Mouse (Mus musculus): ENCODE measurements at regions not wholly inside any gene's neighbourhood (a gene's known extent, or its start where the extent isn't known, plus 50 kb on each side); places are given as distances from the start of the nearest gene placed in this dataset.

DNA sequence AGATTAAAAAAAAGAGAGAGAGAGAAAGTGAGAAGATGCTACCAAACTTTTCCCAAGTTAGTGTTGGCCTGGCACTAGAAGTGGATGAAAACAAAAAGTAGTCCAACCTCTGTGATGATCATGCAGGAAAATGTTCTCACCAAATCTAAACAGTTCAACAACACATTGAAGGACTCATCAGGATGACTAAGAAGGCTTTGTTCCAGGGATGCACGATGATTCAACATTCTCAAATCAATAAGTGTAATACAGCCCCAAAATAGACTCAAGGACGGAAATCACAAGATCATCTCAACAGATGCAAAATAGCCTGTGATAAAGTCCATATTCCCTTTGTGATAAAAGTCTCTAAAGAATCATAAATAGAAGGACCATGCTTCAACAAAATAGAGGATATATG is 106.3 kb downstream of the Cysltr2 start:
- in situ Hi-C loops (cut with MboI; ENCODE audit: unreplicated experiment in 2 of 2), result loop anchor here in 1 of 2 experiments (5.0 kb wide), 1 partner anchor 35 kb away; no protein-coding TSS in a partner anchor

DNA sequence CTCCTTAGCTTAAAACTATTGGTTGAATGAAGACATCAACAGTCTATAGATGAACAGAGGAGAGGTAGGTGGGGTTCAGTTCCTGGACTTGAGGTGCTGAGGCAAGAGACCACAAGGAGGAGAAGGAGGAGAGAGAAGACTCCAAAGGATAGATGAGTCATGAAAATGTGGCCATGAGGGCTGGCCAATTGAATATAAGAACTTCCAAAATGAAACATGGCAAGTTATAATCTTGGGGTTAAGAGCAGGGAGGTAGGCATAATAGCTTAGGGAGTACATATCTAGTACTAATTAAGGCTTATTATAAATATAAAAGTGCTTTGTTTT is 109.9 kb downstream of the Cysltr2 start:
- in situ Hi-C loops (cut with MboI; ENCODE audit: unreplicated experiment in 2 of 2), result loop anchor here in 1 of 2 experiments (10.0 kb wide), 1 partner anchor 234 kb away; no protein-coding TSS in a partner anchor

DNA sequence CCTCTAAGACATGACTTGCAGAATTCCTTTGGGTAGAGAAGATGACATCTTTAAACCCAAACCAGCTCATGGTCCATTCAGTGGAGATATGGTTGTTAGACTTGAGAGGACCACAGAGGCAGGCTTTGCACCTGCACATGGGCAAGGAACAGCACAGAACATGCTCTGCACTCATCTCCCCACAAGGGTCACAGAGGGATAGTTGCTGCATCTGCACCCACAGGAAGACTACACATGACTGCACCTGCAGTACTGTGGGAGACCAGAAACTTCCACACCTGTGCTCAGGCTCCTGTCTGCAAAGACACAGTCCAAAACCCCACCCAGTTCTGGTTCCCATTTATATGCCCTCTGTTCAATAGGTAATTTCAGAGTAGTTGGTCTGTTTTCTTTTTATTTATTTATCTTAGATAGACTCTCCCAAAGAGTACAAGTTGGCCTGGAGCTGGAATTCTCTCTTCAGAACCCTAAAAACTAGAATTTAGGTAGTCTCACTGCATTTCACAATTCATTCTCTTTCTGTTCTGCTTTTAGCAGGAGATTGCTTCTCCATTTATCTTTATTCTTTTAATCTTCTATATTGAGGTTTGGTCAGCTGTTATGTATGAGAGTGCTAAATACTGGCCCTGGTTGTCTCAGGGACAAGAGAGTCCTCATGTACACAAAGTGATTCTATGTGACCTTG is 110.4 kb downstream of the Cysltr2 start:
- in situ Hi-C loops (cut with MboI; ENCODE audit: unreplicated experiment in 2 of 2), result loop anchor here in 1 of 2 experiments (10.0 kb wide), 1 partner anchor 234 kb away; no protein-coding TSS in a partner anchor

DNA sequence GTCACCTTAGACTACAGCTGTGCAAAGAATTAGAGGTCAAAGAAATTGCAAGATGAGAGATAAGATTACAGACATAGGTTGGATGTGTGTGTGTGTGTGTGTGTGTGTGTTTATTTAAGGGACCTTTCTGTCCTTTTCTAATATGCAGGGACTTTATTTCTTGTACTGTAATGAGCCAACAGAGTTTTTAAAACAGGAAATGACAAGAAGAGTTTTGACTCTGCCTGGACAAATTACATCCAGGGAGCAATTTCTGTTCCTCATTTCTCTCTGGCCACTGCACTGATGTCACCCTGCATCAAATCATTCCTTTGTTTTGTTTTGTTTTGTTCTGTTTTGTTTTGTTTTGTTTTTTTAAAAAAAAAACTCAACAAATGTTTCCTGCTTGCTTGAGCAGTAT is 115.3 kb downstream of the Cysltr2 start:
- in situ Hi-C loops (cut with MboI; ENCODE audit: unreplicated experiment in 2 of 2), result loop anchor here in 1 of 2 experiments (10.0 kb wide), 1 partner anchor 229 kb away; no protein-coding TSS in a partner anchor

DNA sequence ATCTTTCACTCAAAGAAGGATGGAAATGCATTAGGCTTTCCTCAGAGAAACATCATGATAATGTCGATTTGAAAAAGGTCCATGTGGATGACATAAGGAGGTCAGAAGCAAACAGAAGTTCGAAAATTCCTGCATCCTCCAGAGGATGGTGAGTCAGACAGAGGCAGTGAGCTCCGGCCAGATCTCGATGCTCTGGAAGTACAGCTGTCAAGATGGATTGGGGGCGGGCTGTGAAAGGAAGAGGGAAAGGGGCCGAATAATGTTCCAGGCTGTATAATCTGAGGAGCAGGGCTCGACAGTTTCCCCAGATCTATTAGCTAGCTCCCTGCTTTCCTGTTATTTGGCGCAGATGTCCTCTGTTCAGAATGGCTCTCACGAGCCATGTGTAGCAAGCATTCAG is 116.6 kb downstream of the Cysltr2 start:
- in situ Hi-C loops (cut with MboI; ENCODE audit: unreplicated experiment in 2 of 2), result loop anchor here in 1 of 2 experiments (10.0 kb wide), 1 partner anchor 227 kb away; no protein-coding TSS in a partner anchor

DNA sequence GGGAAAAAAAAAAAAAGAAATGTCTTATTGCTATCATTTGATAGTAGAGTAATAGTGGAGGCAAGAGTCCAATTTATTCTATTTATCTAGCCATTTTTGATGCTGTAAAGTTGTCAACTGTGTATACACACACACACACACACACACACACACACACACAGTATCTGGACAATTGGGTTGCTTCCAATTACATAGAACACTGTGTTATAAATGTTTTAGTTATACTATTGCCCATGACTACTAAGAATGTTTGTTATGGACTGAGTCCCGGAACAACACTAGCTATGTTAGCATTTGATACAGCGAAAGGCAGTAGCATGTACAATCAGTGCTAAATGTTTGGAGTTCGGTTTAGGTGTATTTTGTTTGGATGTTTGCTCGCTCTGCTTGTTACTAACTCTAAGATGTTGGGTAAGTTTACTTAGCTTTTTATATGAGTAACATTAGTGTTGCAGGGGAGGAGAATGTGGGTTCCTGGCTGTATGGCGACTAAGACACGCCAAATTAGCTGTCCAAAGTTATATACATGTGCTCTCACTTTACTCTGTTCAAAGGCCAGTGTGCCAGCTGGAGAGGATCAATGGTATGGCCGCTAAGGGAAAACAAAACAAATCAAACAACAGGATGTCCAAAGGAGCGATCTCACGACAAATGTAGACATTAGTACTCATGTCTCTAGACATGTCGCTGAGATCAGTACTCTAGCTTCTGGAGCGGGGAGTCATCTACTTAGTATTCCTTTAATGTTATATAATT is 147.6 kb downstream of the Cysltr2 start:
- in situ Hi-C loops (cut with MboI; ENCODE audit: unreplicated experiment in 2 of 2), result no loop called here

DNA sequence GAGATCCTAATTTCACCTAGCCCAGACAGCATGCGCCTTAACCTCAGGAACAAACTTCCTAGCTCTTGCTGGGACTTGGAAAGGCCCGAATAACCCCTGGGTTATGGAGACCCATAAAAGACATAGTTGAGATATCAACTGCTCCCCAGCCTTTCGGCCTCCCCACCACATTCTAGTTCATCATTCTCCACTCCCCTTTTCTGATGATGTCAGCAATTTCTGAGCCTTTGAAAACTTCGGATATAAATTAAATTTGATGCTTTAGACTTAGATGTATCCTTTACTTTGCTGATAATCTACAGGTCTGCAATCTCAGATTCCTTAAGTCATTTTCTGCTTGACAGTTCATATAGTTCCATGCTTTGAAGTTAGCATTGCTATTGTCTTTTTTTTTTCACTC is 149.3 kb downstream of the Cysltr2 start:
- in situ Hi-C loops (cut with MboI; ENCODE audit: unreplicated experiment in 2 of 2), result no loop called here

DNA sequence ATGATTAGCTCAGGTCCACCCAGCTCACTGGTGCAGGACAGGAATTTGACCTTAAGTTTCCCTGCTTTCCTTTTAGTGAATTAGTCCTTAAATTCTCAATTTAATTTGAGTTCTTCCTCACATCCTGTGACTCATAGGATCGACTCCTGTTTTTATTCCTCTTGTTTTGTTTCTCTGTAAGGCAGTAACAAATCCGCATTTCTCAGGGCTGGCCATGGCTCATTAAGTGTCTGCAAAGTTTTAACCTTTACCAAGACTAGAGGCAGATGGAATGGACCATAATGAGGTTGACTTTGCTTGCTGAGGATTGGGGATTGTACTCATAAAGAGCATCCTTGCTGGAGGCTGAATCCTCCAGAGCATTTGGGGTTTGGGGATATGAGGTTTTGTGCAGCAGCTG is 156.6 kb downstream of the Cysltr2 start:
- in situ Hi-C loops (cut with MboI; ENCODE audit: unreplicated experiment in 2 of 2), result no loop called here

DNA sequence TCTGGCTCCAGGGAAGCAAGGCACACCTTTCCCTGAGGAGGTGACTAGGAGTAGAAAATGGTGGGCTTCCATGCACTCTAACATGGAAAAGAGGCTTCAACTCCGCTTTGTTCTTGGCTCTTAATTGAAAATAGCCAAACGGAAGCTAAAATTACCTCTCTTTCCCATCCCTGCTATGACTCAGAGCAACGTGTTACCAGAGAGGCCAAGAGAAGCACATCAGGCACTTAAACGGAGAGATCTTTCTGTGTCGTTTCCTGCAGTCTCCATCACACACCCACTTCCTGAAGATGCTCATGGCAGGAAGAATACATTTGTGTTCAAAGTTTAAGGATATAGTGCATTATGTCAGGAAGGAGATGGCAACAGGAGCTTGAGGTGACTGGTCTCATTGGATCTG is 159.3 kb downstream of the Cysltr2 start:
- in situ Hi-C loops (cut with MboI; ENCODE audit: unreplicated experiment in 2 of 2), result no loop called here

DNA sequence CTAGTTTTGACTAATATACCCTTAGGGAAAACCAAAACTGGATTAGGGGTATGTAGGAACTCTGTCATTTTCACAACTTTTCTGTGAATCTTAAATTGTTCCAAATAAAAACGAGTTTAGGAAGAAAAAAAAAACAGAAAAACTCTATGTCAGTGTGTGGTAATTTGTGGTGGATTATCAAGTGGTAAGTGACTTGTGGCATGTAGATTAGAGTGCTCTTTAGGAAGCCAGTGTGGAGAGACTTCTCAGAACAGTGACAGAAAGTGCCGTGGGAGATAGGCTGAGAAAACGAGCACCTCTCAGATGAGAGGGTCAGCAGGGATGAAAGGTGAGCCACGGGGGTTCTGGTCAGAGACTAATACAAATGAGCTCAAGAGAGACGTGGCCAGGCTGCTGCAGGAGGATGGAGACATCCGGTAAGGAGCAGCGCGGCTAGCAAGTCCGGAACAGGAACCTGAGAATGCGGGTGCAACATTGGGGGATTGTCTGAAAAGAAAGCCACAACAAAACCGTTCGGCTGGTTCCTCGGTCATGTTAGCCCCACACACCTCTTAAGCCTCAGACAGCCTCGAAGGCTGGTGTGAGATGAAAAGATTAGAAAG is 161.3 kb downstream of the Cysltr2 start:
- in situ Hi-C loops (cut with MboI; ENCODE audit: unreplicated experiment in 2 of 2), result no loop called here

DNA sequence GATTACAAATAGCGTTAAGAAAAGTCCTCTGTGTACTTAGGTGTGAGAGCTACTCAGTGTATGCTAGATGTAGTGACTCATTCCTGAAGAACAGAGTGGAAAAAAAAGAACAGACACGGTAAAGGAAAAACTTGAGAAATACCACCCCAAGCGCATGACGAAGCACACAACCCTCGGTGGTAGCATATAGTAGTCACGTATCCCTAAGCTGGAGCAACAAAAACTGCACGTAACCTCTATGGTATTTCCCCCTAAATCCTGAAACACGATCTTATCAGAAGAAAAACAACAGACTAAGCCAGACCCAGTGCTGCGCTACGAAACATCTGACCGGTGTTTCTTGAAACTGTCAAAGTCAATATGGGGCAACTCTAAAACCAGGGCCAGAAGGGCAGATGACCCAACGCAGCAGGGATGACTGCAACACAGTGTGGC is 162.0 kb downstream of the Cysltr2 start:
- in situ Hi-C loops (cut with MboI; ENCODE audit: unreplicated experiment in 2 of 2), result no loop called here

DNA sequence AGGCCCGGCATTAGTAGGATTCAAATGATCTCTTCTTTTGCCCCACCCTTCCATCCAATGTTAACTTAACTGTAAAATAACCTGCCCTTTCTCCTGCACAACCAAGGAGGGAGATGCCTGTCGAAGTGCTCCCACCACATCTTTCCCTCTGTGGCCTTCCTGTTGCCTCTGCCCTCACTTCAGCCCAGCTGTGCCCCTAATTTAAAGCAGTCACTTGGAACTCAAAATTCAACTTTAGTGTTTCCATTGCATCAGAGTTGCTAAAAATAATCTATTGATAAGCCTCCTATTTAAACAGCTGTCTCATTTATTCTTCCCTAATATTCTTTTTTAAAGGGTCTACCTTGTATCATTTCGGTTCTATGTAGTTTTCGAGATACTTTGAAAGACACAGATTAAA is 163.1 kb downstream of the Cysltr2 start:
- in situ Hi-C loops (cut with MboI; ENCODE audit: unreplicated experiment in 2 of 2), result no loop called here

DNA sequence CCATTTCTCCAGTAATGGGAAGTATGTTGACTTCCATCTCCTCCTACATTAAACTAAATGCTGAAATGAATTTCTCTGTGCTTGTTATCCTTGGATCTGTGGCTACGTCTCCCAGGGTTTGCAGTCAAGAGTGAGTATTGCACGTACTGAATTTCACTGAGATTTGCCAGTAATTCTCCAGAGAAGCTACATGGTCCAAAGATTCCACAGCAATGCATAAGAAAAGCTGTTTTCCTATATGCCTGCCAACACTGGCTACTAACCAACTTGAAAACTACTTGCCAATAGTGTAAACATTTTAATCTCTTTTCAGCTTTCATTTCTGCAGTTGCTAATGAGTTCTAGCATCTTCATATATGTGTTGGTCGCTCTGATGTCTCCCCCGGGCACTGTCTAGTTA is 164.4 kb downstream of the Cysltr2 start:
- in situ Hi-C loops (cut with MboI; ENCODE audit: unreplicated experiment in 2 of 2), result loop anchor here in 1 of 2 experiments (5.0 kb wide), 1 partner anchor 93 kb away; no protein-coding TSS in a partner anchor

DNA sequence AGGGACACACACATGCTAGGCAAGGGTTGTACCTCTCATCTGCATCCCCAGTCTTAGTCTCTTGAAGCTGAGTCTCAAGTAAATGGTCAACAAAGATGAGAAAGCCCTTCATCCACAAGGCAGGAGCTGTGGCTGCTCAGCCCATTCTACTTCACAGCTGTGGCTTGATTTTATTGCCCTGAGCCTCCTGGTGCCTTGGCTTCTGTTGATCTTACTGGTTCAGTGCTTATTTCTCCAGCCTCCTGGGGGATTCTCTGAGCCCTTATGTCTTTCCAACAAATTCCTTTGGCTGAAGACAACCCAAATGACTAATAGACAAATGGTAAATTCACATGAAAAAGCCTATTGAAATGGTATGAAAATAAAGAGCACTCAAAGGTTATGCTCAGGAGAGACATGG is 167.3 kb upstream of the Fndc3a start:
- in situ Hi-C loops (cut with MboI; ENCODE audit: unreplicated experiment in 2 of 2), result no loop called here

DNA sequence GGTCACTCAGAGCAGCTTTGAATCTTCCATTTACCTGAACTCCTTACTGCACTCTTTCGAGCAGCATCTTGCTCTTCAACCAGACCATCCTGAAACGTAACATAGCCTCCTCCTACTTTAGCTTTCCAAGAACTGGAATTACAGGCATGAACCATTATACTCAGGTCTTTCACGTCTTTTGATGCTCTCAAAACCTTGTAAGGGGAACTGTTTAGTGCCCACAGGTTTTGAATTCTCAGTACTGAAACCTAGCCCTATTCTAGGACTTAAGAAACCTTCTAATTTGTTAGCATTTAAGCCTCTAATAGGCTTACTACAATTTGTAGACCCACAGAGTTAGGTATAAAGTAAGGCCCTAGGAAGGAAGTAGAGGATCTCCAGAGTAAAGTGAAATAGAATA is 163.7 kb upstream of the Fndc3a start:
- in situ Hi-C loops (cut with MboI; ENCODE audit: unreplicated experiment in 2 of 2), result no loop called here

DNA sequence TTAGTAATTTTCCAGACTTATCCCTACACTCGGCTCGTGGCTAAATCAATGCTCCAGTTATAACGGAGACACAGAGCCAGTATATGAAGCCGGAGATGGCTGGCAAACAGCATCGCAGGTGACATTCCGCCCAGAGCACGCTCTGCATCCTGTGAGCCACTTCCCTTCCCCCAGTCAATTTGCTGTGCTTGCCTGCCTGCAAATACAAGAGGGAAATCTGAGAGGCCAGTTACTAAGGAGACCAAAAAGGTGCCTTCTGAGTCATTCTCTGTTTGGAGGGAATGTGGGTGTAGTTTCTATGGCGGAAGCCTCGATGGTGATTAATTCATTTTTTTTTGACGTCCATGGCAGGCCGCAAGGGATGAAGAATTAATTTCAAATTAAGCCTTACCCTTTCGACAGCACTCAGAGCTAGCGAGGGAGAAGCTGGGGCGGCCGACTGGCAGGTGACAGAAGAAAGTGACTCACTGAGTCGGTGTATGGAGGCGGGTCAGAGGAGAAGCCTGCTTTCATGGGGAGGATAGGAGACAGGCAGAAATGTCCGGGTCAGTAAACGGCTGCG is 159.5 kb upstream of the Fndc3a start:
- in situ Hi-C loops (cut with MboI; ENCODE audit: unreplicated experiment in 2 of 2), result loop anchor here in 1 of 2 experiments (10.0 kb wide), 1 partner anchor 164 kb away; no protein-coding TSS in a partner anchor

DNA sequence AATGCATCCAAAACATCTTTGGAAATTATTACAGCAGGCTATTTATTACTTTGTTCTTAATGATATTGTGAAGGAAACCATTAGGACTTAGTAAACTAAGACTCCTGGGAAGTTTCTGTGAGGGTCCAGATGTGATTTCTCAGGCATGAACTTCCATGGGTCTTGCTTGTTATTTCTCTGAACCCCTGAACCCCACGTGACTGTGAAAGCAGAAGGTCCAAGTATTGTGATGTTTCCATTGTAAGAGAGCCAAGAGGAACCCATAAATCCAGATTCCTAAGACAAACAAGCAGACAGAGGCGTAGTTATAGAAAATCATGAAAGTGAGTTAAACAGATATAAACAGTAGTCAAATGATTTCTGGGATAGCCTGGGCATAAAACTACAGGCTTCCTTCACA is 157.1 kb upstream of the Fndc3a start:
- in situ Hi-C loops (cut with MboI; ENCODE audit: unreplicated experiment in 2 of 2), result loop anchor here in 1 of 2 experiments (10.0 kb wide), 1 partner anchor 162 kb away; no protein-coding TSS in a partner anchor

DNA sequence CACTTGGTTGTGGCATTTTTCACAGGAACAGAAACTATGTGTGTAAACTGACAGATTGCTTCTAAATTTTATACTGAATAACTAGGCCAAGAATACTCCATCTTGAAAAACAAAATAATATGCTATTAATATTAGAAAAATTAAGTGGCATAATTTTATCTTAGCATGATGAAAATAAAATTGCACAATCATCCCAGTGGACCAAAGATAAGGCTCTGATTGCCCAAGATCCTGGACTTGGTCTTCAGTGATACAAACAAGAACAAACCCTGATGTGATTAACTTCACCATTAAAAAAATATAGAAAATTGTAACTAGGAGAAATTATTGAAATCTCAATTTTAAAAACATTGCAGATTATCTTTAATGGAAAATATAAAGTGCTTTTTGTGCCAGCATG is 155.7 kb upstream of the Fndc3a start:
- in situ Hi-C loops (cut with MboI; ENCODE audit: unreplicated experiment in 2 of 2), result loop anchor here in 1 of 2 experiments (10.0 kb wide), 1 partner anchor 161 kb away; no protein-coding TSS in a partner anchor

DNA sequence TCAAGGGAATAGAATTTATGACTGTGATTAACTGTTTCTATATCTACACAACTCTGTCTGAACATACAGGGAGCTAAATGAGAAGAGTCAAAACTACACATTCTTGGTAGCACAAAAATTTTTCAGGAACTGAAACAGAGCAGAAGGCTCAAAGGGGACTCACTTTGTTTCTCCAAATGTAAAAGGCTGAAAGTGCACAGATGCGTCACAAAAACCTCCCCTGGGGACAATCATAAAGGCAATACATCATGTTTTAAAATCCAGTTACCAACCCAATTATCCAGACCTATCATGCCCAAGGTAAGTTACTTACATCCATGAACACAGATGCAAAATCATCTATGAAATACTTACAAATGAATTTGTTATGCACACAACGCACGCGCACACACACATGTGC is 155.0 kb upstream of the Fndc3a start:
- in situ Hi-C loops (cut with MboI; ENCODE audit: unreplicated experiment in 2 of 2), result loop anchor here in 1 of 2 experiments (5.0 to 10.0 kb wide), 2 partner anchors 118 to 160 kb away; no protein-coding TSS in a partner anchor

DNA sequence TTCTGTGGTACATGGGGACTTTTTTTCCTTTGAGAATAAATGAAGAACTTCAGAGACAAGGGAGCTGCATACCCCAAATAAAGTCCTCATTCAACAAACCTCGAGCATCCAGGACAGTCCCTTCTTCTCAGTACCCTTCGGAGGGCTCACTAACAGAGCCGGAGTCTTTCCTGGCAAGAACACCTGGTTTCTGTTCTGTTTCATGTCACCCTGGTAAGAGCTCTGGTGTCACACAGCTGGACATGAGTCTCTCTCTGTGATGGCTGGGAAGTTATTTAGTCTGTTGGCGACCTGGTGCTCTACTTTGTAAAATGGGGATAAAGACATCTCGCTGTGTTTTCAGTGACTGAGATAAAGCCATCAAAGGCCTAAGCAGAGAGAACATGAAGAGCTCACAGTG is 154.3 kb upstream of the Fndc3a start:
- in situ Hi-C loops (cut with MboI; ENCODE audit: unreplicated experiment in 2 of 2), result loop anchor here in 1 of 2 experiments (5.0 to 10.0 kb wide), 2 partner anchors 118 to 159 kb away; no protein-coding TSS in a partner anchor

Measured in v-Abl transformed pro-B cells (cell line).